Mouse (Mus musculus) MEL (cell line): ENCODE measurements around the gene Dqx1.
A peak's percentile ranks its signal among the peaks of the same experiment; 100 is the strongest.

Experiments
- CTCF ChIP-seq, 3 experiments: IDR thresholded peaks in 2 of 3; conservative IDR thresholded peaks in 1 of 3; 2 replicates each; pipeline ENCODE4 v1.5.1; 2011 to 2012; ENCODE audit warnings: low read length in 3 of 3, low read depth in 2 of 3, mild to moderate bottlenecking in 2 of 3, improper control_type of control experiment in 1 of 3, inconsistent platforms in 1 of 3, mixed read lengths in 1 of 3, moderate library complexity in 1 of 3; ENCODE audit not compliant: control insufficient read depth in 1 of 3, insufficient read depth in 1 of 3, poor library complexity in 1 of 3, severe bottlenecking in 1 of 3
- ELF1 ChIP-seq: IDR thresholded peaks from 2 replicates; pipeline ENCODE4 v1.6.1; 2014; ENCODE audit warnings: low read depth, mild to moderate bottlenecking, inconsistent platforms, low read length, improper control_type of control experiment, moderate library complexity
- EP300 ChIP-seq, 2 experiments: IDR thresholded peaks; 2 replicates each; pipeline ENCODE4 v1.6.1; 2011; ENCODE audit warnings: improper control_type of control experiment in 2 of 2, low read length in 2 of 2, low read depth in 1 of 2, mild to moderate bottlenecking in 1 of 2
- GATA1 ChIP-seq: IDR thresholded peaks from 2 replicates; pipeline ENCODE4 v1.6.1; 2011; ENCODE audit warnings: low read depth, low read length, improper control_type of control experiment
- MAFK ChIP-seq: IDR thresholded peaks from 2 replicates; pipeline ENCODE4 v1.6.1; 2011; ENCODE audit warnings: low read depth, mild to moderate bottlenecking, low read length, improper control_type of control experiment, borderline replicate concordance
- MYC ChIP-seq: IDR thresholded peaks from 2 replicates; pipeline ENCODE4 v1.6.1; 2011; ENCODE audit warnings: low read depth, mild to moderate bottlenecking, low read length, improper control_type of control experiment, moderate library complexity
- POLR2A ChIP-seq, 2 experiments: IDR thresholded peaks; 2 replicates each; pipeline ENCODE4 v1.6.1; 2011 to 2012; ENCODE audit warnings: low read length in 2 of 2, mild to moderate bottlenecking in 2 of 2, control low read depth in 1 of 2, improper control_type of control experiment in 1 of 2, low read depth in 1 of 2, moderate library complexity in 1 of 2; ENCODE audit not compliant: control insufficient read depth in 1 of 2, insufficient read depth in 1 of 2, poor library complexity in 1 of 2
- UBTF ChIP-seq: IDR thresholded peaks from 2 replicates; pipeline ENCODE4 v1.6.1; 2012; ENCODE audit warnings: low read depth, mild to moderate bottlenecking, inconsistent platforms, low read length, improper control_type of control experiment, moderate library complexity, borderline replicate concordance; ENCODE audit not compliant: insufficient read depth

DNA sequence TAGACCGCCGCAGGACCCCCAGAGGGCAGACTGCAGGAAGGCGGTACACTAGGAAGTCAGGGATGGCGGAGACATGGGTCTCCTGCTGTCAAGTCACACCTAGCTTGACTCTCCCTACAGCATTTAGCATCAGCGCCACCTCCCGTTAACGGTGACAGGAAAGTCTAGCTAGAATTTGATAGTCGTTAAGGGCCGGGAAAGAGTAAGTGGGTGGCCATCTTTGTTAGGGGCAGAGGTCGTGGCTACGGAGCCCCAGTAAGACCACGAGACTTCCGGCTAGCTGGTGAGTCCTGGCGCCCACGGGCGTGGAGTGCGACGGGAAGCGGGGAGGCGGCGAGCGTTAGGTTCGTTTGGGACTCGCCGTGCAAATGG lies 43.7 kb downstream of the Dqx1 start, which contains the start of the genes Ccdc142 and Gm42688:
- TF ChIP-seq EP300 (IDR thresholded peaks at IDR 0.05; ENCODE audit: low read depth in 1 of 2, low read length in 2 of 2) (no peak; a peak in 1 of 4 replicates), UBTF (peak; percentile 44; the same call in 1 of the 2 replicates), GATA1 (0 out of 2 replicates have a peak, but pooled peaks have one; percentile 11), MAFK (no peak), ELF1 (peak; percentile 86), POLR2A (IDR thresholded peaks at IDR 0.05; ENCODE audit: control insufficient read depth in 1 of 2, insufficient read depth in 1 of 2, low read depth in 1 of 2, low read length in 2 of 2, poor library complexity in 1 of 2) (peak in 1 of 2 experiments; percentile 81; a peak in 2 of 4 replicates), MYC (peak; percentile 47; the same call in 1 of the 2 replicates), CTCF (IDR thresholded peaks at IDR 0.05 in 2 of 3, conservative IDR thresholded peaks at IDR 0.05 in 1 of 3; ENCODE audit: control insufficient read depth in 1 of 3, insufficient read depth in 1 of 3, low read depth in 2 of 3, low read length in 3 of 3, poor library complexity in 1 of 3, severe bottlenecking in 1 of 3) (peak; percentile 17 to 82 (median 31); a peak in 4 of 6 replicates)
